Mouse (Mus musculus): Measurements from ENCODE around the gene Ptrh2.

Gene Ptrh2

GRCm38 (mm10) chr11:86683395-86684125 lies at the start of gene Ptrh2, which contains the start of gene Vmp1:
Ptrh2 (plus strand) TSS chr11:86683985.
Vmp1 (minus strand) TSS chr11:86683836.
- DNase-seq (ENCODE audit: low read depth, low spot score), result peak; percentile 97

- no peak for DNase-seq (ENCODE audit: low read depth, low spot score)
Measured at GRCm38 (mm10) chr11:86634396-86634795, 49.4 kb upstream of the Ptrh2 start.

GRCm38 (mm10) chr11:86637697-86638096 lies 46.1 kb upstream of the Ptrh2 start:
- DNase-seq (ENCODE audit: low read depth, low spot score), result no peak

- DNase-seq (ENCODE audit: low read depth, low spot score), result no peak
Measured at GRCm38 (mm10) chr11:86641714-86642113, 42.1 kb upstream of the Ptrh2 start.

- DNase-seq (ENCODE audit: low read depth, low spot score), result no peak
Measured at GRCm38 (mm10) chr11:86644553-86644952, 39.2 kb upstream of the Ptrh2 start.

- no peak for DNase-seq (ENCODE audit: low read depth, low spot score)
Measured at GRCm38 (mm10) chr11:86646136-86646834, 37.5 kb upstream of the Ptrh2 start.

- no peak for DNase-seq (ENCODE audit: low read depth, low spot score)
Measured at GRCm38 (mm10) chr11:86646885-86647459, 36.8 kb upstream of the Ptrh2 start.

- DNase-seq (ENCODE audit: low read depth, low spot score), result no peak
Measured at GRCm38 (mm10) chr11:86647706-86648447, 35.9 kb upstream of the Ptrh2 start.

GRCm38 (mm10) chr11:86649542-86649941 lies 34.2 kb upstream of the Ptrh2 start:
- no peak for DNase-seq (ENCODE audit: low read depth, low spot score)

GRCm38 (mm10) chr11:86650676-86651075 lies 33.1 kb upstream of the Ptrh2 start:
- no peak for DNase-seq (ENCODE audit: low read depth, low spot score)

- no peak for DNase-seq (ENCODE audit: low read depth, low spot score)
Measured at GRCm38 (mm10) chr11:86652578-86652979, 31.2 kb upstream of the Ptrh2 start.

GRCm38 (mm10) chr11:86653446-86653845 lies 30.3 kb upstream of the Ptrh2 start:
- peak; percentile 46 for DNase-seq (ENCODE audit: low read depth, low spot score)

GRCm38 (mm10) chr11:86654096-86654495 lies 29.7 kb upstream of the Ptrh2 start:
- no peak for DNase-seq (ENCODE audit: low read depth, low spot score)

- DNase-seq (ENCODE audit: low read depth, low spot score), result peak; percentile 13
Measured at GRCm38 (mm10) chr11:86655671-86656070, 28.1 kb upstream of the Ptrh2 start.

- no peak for DNase-seq (ENCODE audit: low read depth, low spot score)
Measured at GRCm38 (mm10) chr11:86656849-86657567, 26.8 kb upstream of the Ptrh2 start.

- DNase-seq (ENCODE audit: low read depth, low spot score), result no peak
Measured at GRCm38 (mm10) chr11:86657863-86658262, 25.9 kb upstream of the Ptrh2 start.

GRCm38 (mm10) chr11:86662986-86663895 lies 20.5 kb upstream of the Ptrh2 start:
- DNase-seq (ENCODE audit: low read depth, low spot score), result no peak

- no peak for DNase-seq (ENCODE audit: low read depth, low spot score)
Measured at GRCm38 (mm10) chr11:86663977-86664376, 19.8 kb upstream of the Ptrh2 start.

GRCm38 (mm10) chr11:86664406-86664805 lies 19.4 kb upstream of the Ptrh2 start:
- no peak for DNase-seq (ENCODE audit: low read depth, low spot score)

GRCm38 (mm10) chr11:86667553-86667952 lies 16.2 kb upstream of the Ptrh2 start:
- DNase-seq (ENCODE audit: low read depth, low spot score), result no peak
